Mouse (Mus musculus) MEL (cell line): ENCODE results near the gene Fam171a2. TPM values are rescaled to one million over a fixed set of nuclear protein-coding genes. Genes with fewer than 3 reads are reported as not detected.

ENCODE experiments used
- DNase-seq: peaks from one replicate; pipeline ENCODE4 v3.0.0; 2011; ENCODE audit warnings: low read depth, low spot score
- H3K27ac ChIP-seq: 2 replicates; pipeline ENCODE4 v1.5.1; 2012; ENCODE audit warnings: low read depth, mild to moderate bottlenecking, control low read depth, low read length, moderate library complexity; ENCODE audit not compliant: control insufficient read depth
- H3K27me3 ChIP-seq, 2 experiments: fragments of 150-350 bp in 1 of 2; sonication (generic) in 1 of 2; 2 replicates each; pipeline ENCODE4 v1.6.1; 2012; ENCODE audit warnings: low read length in 2 of 2, mild to moderate bottlenecking in 2 of 2, improper control_type of control experiment in 1 of 2, moderate library complexity in 1 of 2; ENCODE audit not compliant: insufficient read depth in 2 of 2, control insufficient read depth in 1 of 2
- H3K36me3 ChIP-seq, 2 experiments: 2 replicates each; pipeline ENCODE4 v1.6.1; 2012 to 2014; ENCODE audit warnings: low read length in 2 of 2, improper control_type of control experiment in 1 of 2, inconsistent platforms in 1 of 2, mild to moderate bottlenecking in 1 of 2; ENCODE audit not compliant: insufficient read depth in 2 of 2, control insufficient read depth in 1 of 2
- H3K4me1 ChIP-seq, 2 experiments: fragments of 150-350 bp in 1 of 2; sonication (generic) in 1 of 2; 2 replicates each; pipeline ENCODE4 v1.6.1; 2012; ENCODE audit warnings: low read length in 2 of 2, improper control_type of control experiment in 1 of 2, mild to moderate bottlenecking in 1 of 2; ENCODE audit not compliant: insufficient read depth in 2 of 2, control insufficient read depth in 1 of 2
- H3K4me3 ChIP-seq, 2 experiments: fragments of 150-350 bp in 1 of 2; sonication (generic) in 1 of 2; 2 replicates each; pipeline ENCODE4 v1.5.1; 2012; ENCODE audit warnings: low read depth in 2 of 2, low read length in 2 of 2, mild to moderate bottlenecking in 2 of 2, moderate library complexity in 2 of 2, control low read depth in 1 of 2, improper control_type of control experiment in 1 of 2; ENCODE audit not compliant: control insufficient read depth in 1 of 2, insufficient read depth in 1 of 2
- H3K79me2 ChIP-seq: 2 replicates; pipeline ENCODE4 v1.6.1; 2012; ENCODE audit warnings: mild to moderate bottlenecking, low read length, moderate library complexity; ENCODE audit not compliant: control insufficient read depth, poor library complexity, insufficient read depth
- H3K9ac ChIP-seq: 2 replicates; pipeline ENCODE4 v1.6.1; 2012; ENCODE audit warnings: low read depth, mild to moderate bottlenecking, control low read depth, low read length, moderate library complexity; ENCODE audit not compliant: control insufficient read depth, poor library complexity, severe bottlenecking
- H3K9me3 ChIP-seq: fragments of 150-350 bp; sonication (generic); replicated peaks from 2 replicates; pipeline ENCODE4 v1.6.1; 2012; ENCODE audit warnings: mild to moderate bottlenecking, low read length, improper control_type of control experiment, moderate library complexity; ENCODE audit not compliant: insufficient read depth
- CHD1 ChIP-seq: IDR thresholded peaks from 2 replicates; pipeline ENCODE4 v1.6.1; 2012; ENCODE audit warnings: low read depth, mild to moderate bottlenecking, inconsistent platforms, low read length, improper control_type of control experiment
- E2F4 ChIP-seq: IDR thresholded peaks from 2 replicates; pipeline ENCODE4 v1.6.1; 2011; ENCODE audit warnings: low read depth, low read length, improper control_type of control experiment, borderline replicate concordance
- EP300 ChIP-seq, 2 experiments: IDR thresholded peaks; 2 replicates each; pipeline ENCODE4 v1.6.1; 2011; ENCODE audit warnings: improper control_type of control experiment in 2 of 2, low read length in 2 of 2, low read depth in 1 of 2, mild to moderate bottlenecking in 1 of 2
- ETS1 ChIP-seq: IDR thresholded peaks from 2 replicates; pipeline ENCODE4 v1.6.1; 2012; ENCODE audit warnings: low read depth, mild to moderate bottlenecking, inconsistent platforms, low read length, improper control_type of control experiment, moderate library complexity
- GABPA ChIP-seq: IDR thresholded peaks from 2 replicates; pipeline ENCODE4 v1.6.1; 2012; ENCODE audit warnings: low read depth, mild to moderate bottlenecking, inconsistent platforms, low read length, improper control_type of control experiment, moderate library complexity
- GATA1 ChIP-seq: IDR thresholded peaks from 2 replicates; pipeline ENCODE4 v1.6.1; 2011; ENCODE audit warnings: low read depth, low read length, improper control_type of control experiment
- HCFC1 ChIP-seq: IDR thresholded peaks from 2 replicates; pipeline ENCODE4 v1.6.1; 2012; ENCODE audit warnings: low read depth, mild to moderate bottlenecking, inconsistent platforms, low read length, improper control_type of control experiment, moderate library complexity
- KAT2A ChIP-seq: conservative IDR thresholded peaks from 2 replicates; pipeline ENCODE4 v1.6.1; 2012; ENCODE audit warnings: low read depth, low read length, improper control_type of control experiment, inconsistent platforms
- MAX ChIP-seq: IDR thresholded peaks from 2 replicates; pipeline ENCODE4 v1.6.1; 2011; ENCODE audit warnings: low read length, improper control_type of control experiment
- MEF2A ChIP-seq: IDR thresholded peaks from 2 replicates; pipeline ENCODE4 v1.6.1; 2014; ENCODE audit warnings: low read depth, mild to moderate bottlenecking, inconsistent platforms, low read length, improper control_type of control experiment; ENCODE audit not compliant: poor library complexity, insufficient replicate concordance, severe bottlenecking; ENCODE audit errors: extremely low read depth
- MXI1 ChIP-seq: IDR thresholded peaks from 2 replicates; pipeline ENCODE4 v1.6.1; 2011; ENCODE audit warnings: mild to moderate bottlenecking, low read depth, low read length, improper control_type of control experiment
- MYB ChIP-seq: IDR thresholded peaks from 2 replicates; pipeline ENCODE4 v1.6.1; 2011; ENCODE audit warnings: mild to moderate bottlenecking, low read depth, low read length, improper control_type of control experiment
- MYC ChIP-seq: IDR thresholded peaks from 2 replicates; pipeline ENCODE4 v1.6.1; 2011; ENCODE audit warnings: low read depth, mild to moderate bottlenecking, low read length, improper control_type of control experiment, moderate library complexity
- NRF1 ChIP-seq: IDR thresholded peaks from 2 replicates; pipeline ENCODE4 v1.6.1; 2014; ENCODE audit warnings: low read depth, mild to moderate bottlenecking, inconsistent platforms, low read length, improper control_type of control experiment, moderate library complexity; ENCODE audit not compliant: poor library complexity, insufficient read depth, severe bottlenecking
- POLR2AphosphoS2 ChIP-seq: IDR thresholded peaks from 2 replicates; pipeline ENCODE4 v1.6.1; 2011; ENCODE audit warnings: low read length, improper control_type of control experiment
- RCOR1 ChIP-seq: IDR thresholded peaks from 2 replicates; pipeline ENCODE4 v1.6.1; 2012; ENCODE audit warnings: low read depth, mild to moderate bottlenecking, inconsistent platforms, low read length, improper control_type of control experiment
- SIN3A ChIP-seq: IDR thresholded peaks from 2 replicates; pipeline ENCODE4 v1.6.1; 2012; ENCODE audit warnings: low read length, improper control_type of control experiment, inconsistent platforms
- SMC3 ChIP-seq: IDR thresholded peaks from 2 replicates; pipeline ENCODE4 v1.6.1; 2011; ENCODE audit warnings: low read depth, low read length, improper control_type of control experiment
- TBP ChIP-seq: IDR thresholded peaks from 2 replicates; pipeline ENCODE4 v1.8.0; 2011; ENCODE audit warnings: low read depth, low read length, improper control_type of control experiment
- TCF12 ChIP-seq: IDR thresholded peaks from 2 replicates; pipeline ENCODE4 v1.6.1; 2014; ENCODE audit warnings: low read depth, mild to moderate bottlenecking, inconsistent platforms, low read length, improper control_type of control experiment, moderate library complexity
- UBTF ChIP-seq: IDR thresholded peaks from 2 replicates; pipeline ENCODE4 v1.6.1; 2012; ENCODE audit warnings: low read depth, mild to moderate bottlenecking, inconsistent platforms, low read length, improper control_type of control experiment, moderate library complexity, borderline replicate concordance; ENCODE audit not compliant: insufficient read depth
- USF1 ChIP-seq: IDR thresholded peaks from 2 replicates; pipeline ENCODE4 v1.6.1; 2014; ENCODE audit warnings: low read depth, mild to moderate bottlenecking, inconsistent platforms, low read length, improper control_type of control experiment, moderate library complexity
- ZC3H11A ChIP-seq: IDR thresholded peaks from 2 replicates; pipeline ENCODE4 v1.6.1; 2012; ENCODE audit warnings: low read depth, mild to moderate bottlenecking, inconsistent platforms, low read length, improper control_type of control experiment
- ZMIZ1 ChIP-seq: IDR thresholded peaks from 2 replicates; pipeline ENCODE4 v1.6.1; 2012; ENCODE audit warnings: low read depth, mild to moderate bottlenecking, inconsistent platforms, low read length, improper control_type of control experiment, moderate library complexity
- ZNF384 ChIP-seq: IDR thresholded peaks from 2 replicates; pipeline ENCODE4 v1.6.1; 2012; ENCODE audit warnings: low read depth, mild to moderate bottlenecking, inconsistent platforms, low read length, improper control_type of control experiment
- polyA plus RNA-seq, 2 experiments: library from polyadenylated mRNA; stranded (reverse) in 1 of 2; unstranded in 1 of 2; fragments of >175 nt in 1 of 2; fragments of >200 nt in 1 of 2; gene quantifications; 2 replicates each; pipeline versions ENCODE4 v1.2.1 to v1.2.4; 2012; ENCODE audit warnings: low replicate concordance in 2 of 2, low read depth in 1 of 2; ENCODE audit not compliant: insufficient read length in 2 of 2, insufficient read depth in 1 of 2, missing spikeins in 1 of 2
- total RNA-seq: library from RNA; depleted of rRNA; stranded (reverse); fragments of 300-350 nt; gene quantifications from 2 replicates; pipeline ENCODE4 v1.2.3, GENCODE M21; 2012

Fam171a2 gene
- total and polyA plus RNA-seq, 3 experiments, result 2.0 to 8.8 TPM; not detected in 1

- TF ChIP-seq GABPA (no peak), MAX (peak; percentile 45; the same call in 1 of the 2 replicates), MYB (no peak)
These were observed 19.7 kb upstream of the Fam171a2 start (continued) for GRCm38 (mm10) chr11:102467041-102467631.

- Histone ChIP-seq H3K4me3 (no peak overlapping the region), H3K4me1 (peaks cover 25 to 51% of the 10 kb centered on the region in 2 experiments), H3K36me3 (peaks cover 0 to 41% of the 10 kb centered on the region in 2 experiments; a peak in 2 of 4 replicates), H3K27me3 (no peaks in the 10 kb centered on the region), H3K27ac (no peak overlapping the region), H3K79me2 (no peaks in the 10 kb centered on the region), H3K9ac (no peak overlapping the region), H3K9me3 (no peaks in the 10 kb centered on the region)
- no peak for DNase-seq
- TF ChIP-seq SIN3A (no peak), POLR2AphosphoS2 (no peak), MYC (no peak), MEF2A (no peak), ETS1 (no peak), MAX (no peak), CHD1 (no peak), TBP (no peak), MYB (no peak), ZC3H11A (no peak), TCF12 (no peak), GATA1 (no peak), MXI1 (no peak), GABPA (no peak), HCFC1 (no peak), UBTF (no peak)
These were observed 18.4 kb upstream of the Fam171a2 start for GRCm38 (mm10) chr11:102465713-102466436.

- no peaks in the 10 kb centered on the region for H3K79me2 ChIP-seq
- no peak overlapping the region for H3K27ac ChIP-seq
- peaks cover 20 to 44% of the 10 kb centered on the region in 2 experiments for H3K4me1 ChIP-seq
- peaks cover 0 to 36% of the 10 kb centered on the region in 2 experiments; a peak in 2 of 4 replicates for H3K36me3 ChIP-seq
- H3K27me3 ChIP-seq, result no peaks in the 10 kb centered on the region
- H3K9me3 ChIP-seq, result no peaks in the 10 kb centered on the region
- no peak overlapping the region for H3K4me3 ChIP-seq
- DNase-seq, result no peak
- H3K9ac ChIP-seq, result no peak overlapping the region
- TF ChIP-seq USF1 (no peak), RCOR1 (no peak), CHD1 (no peak), EP300 (IDR thresholded peaks at IDR 0.05; ENCODE audit: low read depth in 1 of 2, low read length in 2 of 2) (no peak), ZMIZ1 (no peak), ZNF384 (no peak), KAT2A (no peak), SMC3 (no peak), MYB (no peak), TBP (no peak), TCF12 (no peak), MXI1 (no peak), MEF2A (no peak), NRF1 (no peak), POLR2AphosphoS2 (no peak), E2F4 (no peak), MAX (no peak), GATA1 (no peak), HCFC1 (no peak)
These were observed 17.4 kb upstream of the Fam171a2 start for GRCm38 (mm10) chr11:102464901-102465300.
